Mouse (Mus musculus) gastrocnemius, adult 2 months (tissue): ENCODE measurements around the gene Tmc4. TPM values are rescaled to one million over a fixed set of nuclear protein-coding genes. Genes with fewer than 3 reads are reported as not detected.

Experiments
- DNase-seq: peaks from one replicate; pipeline ENCODE4 v3.0.0; 2022
- H3K27ac ChIP-seq: fragments of 200-600 bp; 2 replicates; pipeline ENCODE4 v1.8.1; 2022; ENCODE audit warnings: mild to moderate bottlenecking
- H3K4me3 ChIP-seq: fragments of 200-600 bp; 2 replicates; pipeline ENCODE4 v1.8.1; 2022; ENCODE audit warnings: mild to moderate bottlenecking, moderate library complexity
- CTCF ChIP-seq: fragments of 200-600 bp; IDR thresholded peaks from 2 replicates; pipeline ENCODE4 v1.8.1; 2022; ENCODE audit warnings: antibody characterized with exemption, mild to moderate bottlenecking, moderate library complexity
- intact Hi-C: fragments of 180-260 bp; cut with DNase I; formaldehyde crosslinking; loops from one replicate; pipeline ENCODE4 v1.15.1; 2025
- microRNA-seq: library from miRNA; unstranded; fragments of <30 nt; microRNA quantifications from one replicate; pipeline ENCODE4 v1.2.0, GENCODE M21; 2021
- total RNA-seq, 2 experiments: library from RNA; stranded (reverse); gene quantifications; 2 replicates each; pipeline ENCODE4 v1.2.3; 2021

The Tmc4 gene
- total RNA-seq, 2 experiments from 2014 or later = 0.38 to 1.3 TPM

DNA sequence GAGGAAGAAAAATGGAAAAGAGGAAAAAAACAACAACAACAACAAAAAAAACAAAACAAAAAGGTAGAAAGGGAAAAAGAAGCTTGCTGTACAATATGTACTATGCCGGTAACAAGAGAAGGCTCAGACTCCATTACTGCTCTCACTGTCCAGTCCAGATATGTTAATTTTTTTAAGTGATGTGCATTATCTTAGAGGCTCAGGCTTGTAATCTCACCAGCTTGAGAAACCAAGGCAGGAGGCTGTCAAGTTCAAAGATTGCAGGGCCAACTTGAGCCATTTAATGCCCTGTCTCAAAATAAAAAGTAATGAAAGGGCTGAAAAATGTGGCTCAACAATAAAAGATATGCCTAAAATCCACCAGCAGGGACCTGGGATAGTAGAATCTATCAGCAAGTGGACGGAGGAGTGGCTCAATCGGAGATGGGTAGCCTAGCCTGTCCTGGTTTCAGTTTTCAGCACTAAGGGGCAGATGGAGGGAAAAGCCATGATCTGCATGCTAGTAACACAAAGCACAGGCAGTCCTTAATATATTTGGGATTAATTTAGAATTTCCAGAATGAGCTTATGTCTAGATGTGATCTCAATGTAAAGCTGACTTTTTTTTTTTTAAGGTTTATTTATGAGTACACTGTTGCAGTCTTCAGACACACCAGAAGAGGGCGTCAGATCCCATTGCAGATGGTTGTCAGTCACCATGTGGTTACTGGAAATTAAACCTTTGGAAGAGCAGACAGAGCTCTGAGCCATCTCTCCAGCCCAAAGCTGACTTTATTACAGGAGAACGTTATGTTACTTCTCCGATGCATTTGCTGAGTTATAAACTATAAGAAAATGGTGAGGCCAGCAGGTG lies 60.7 kb downstream of the Tmc4 start:
- TF ChIP-seq CTCF = peak; percentile 56
- Histone ChIP-seq H3K4me3 (peak overlapping the region; percentile 83), H3K27ac (peak overlapping the region; percentile 92)
- intact Hi-C loops = loop anchor here (5.0 to 10.0 kb wide), 2 partner anchors 284 to 518 kb away; partner anchors contain the start of genes Cacng7 and Leng8
- peak; percentile 33 for DNase-seq

DNA sequence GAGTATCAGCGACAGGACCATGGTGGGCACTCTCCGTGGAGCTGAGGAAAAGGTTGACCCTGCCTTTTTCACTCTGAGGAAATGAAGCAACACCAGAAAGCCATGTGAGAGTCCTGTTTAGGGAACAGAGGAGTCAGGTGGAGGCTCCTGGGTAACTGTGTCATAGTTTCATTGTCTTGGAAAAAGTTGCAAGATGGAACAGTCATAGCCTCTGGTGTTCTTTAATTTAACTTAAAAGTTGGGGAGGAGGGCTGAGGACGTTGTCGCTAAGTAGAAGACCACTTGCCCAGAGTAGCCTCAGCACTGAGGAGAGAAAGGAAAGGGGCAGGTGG lies 61.3 kb downstream of the Tmc4 start, which contains the start of gene Oscar:
TSS of gene Oscar (minus strand) at position 101 of the 332 bp plus-strand sequence.
- Histone ChIP-seq H3K27ac (peak within 1 kb of the TSS; percentile 92), H3K4me3 (peak within 1 kb of the TSS; percentile 83)
- no peak for TF ChIP-seq CTCF
- intact Hi-C loops = loop anchor here (5.0 to 10.0 kb wide), 2 partner anchors 284 to 519 kb away; partner anchors contain the start of genes Cacng7 and Leng8
- DNase-seq = no peak

Small RNAs within 50 kb of the gene (microRNA-seq; reads per million reads assigned to microRNA genes)
- gene Mir3572 = 2.2 reads per million

Other genes starting within 250 kb of the Tmc4 start
- not detected for gene Tarm1, start 174.9 kb downstream of the Tmc4 start, total RNA-seq
- not detected for gene Oscar, start 61.4 kb downstream of the Tmc4 start, total RNA-seq
- gene Ndufa3, start 60.2 kb downstream of the Tmc4 start, total RNA-seq = 1,000 to 10,000 TPM in 1 of 2 experiments, 100 to 1,000 TPM in 1; 931 to 1,252 TPM
- 10 to 100 TPM; 14.0 to 16.2 TPM for gene Tfpt, start 47.6 kb downstream of the Tmc4 start, total RNA-seq
- gene Prpf31, start 47.6 kb downstream of the Tmc4 start, total RNA-seq = 10 to 100 TPM; 20.8 to 22.1 TPM
- 10 to 100 TPM; 16.0 to 20.2 TPM for gene Cnot3, start 32.3 kb downstream of the Tmc4 start, total RNA-seq
- 1 to 10 TPM; 4.9 to 6.8 TPM for gene Leng1, start 11.7 kb downstream of the Tmc4 start, total RNA-seq
- gene Tsen34, start 15.3 kb upstream of the Tmc4 start, total RNA-seq = 10 to 100 TPM; 22.7 to 31.9 TPM
- 10 to 100 TPM in 1 of 2 experiments, 1 to 10 TPM in 1; 8.9 to 10.1 TPM for gene Mboat7, start 16.0 kb upstream of the Tmc4 start, total RNA-seq
- 100 to 1,000 TPM; 399 to 461 TPM for gene Rps9, start 26.4 kb upstream of the Tmc4 start, total RNA-seq
- gene Pirb, start 42.8 kb upstream of the Tmc4 start, total RNA-seq = under 1 TPM; 0.61 to 0.84 TPM
- not detected for gene Gm15448, start 148.1 kb upstream of the Tmc4 start, total RNA-seq
- not detected for gene Pira2, start 167.5 kb upstream of the Tmc4 start, total RNA-seq
- gene Gm14548, start 220.6 kb upstream of the Tmc4 start, total RNA-seq = not detected
- gene Lilra6, start 237.9 kb upstream of the Tmc4 start, total RNA-seq = under 1 TPM; 0.13 to 0.28 TPM